In genomic region chr5:52933291-52933690, GRCm38 (mm10) we compare ENCODE assay signal across 16 mouse cellular contexts.
"Had no signal": no experiment of that assay in that cellular context is flagged by ENCODE, and none has a peak within 500 bp of the region (broad histone marks: within the 10 kb centered on the region; RNA-seq: fewer than 3 reads in every experiment).

No protein-coding gene starts in this region.

- H3K4me2 ChIP-seq: liver, embryonic 13.5 days; lung, embryonic 15.5 days; midbrain, embryonic 13.5 days; stomach, embryonic 15.5 days had no signal

- DNase-seq: kidney, adult 18-20 months; kidney, adult 9 months; kidney, postnatal 10 days; kidney, postnatal 36 days; layer of hippocampus, postnatal 36 days; liver, embryonic 13.5 days; lung, postnatal 14 days; right cerebral cortex, postnatal 25 days; spleen, adult 18-20 months; thymus, postnatal 36 days had no signal

- H3K4me1 ChIP-seq: liver, embryonic 13.5 days; lung, embryonic 15.5 days; midbrain, embryonic 13.5 days; stomach, embryonic 15.5 days had no signal

- H3K4me3 ChIP-seq: left cerebral cortex, adult 2 months; liver, embryonic 13.5 days; lung, embryonic 15.5 days; midbrain, embryonic 13.5 days; stomach, embryonic 15.5 days had no signal

- H3K27me3 ChIP-seq: liver, embryonic 13.5 days; lung, embryonic 15.5 days; midbrain, embryonic 13.5 days; stomach, embryonic 15.5 days had no signal

- H3K36me3 ChIP-seq: liver, embryonic 13.5 days; lung, embryonic 15.5 days; midbrain, embryonic 13.5 days; stomach, embryonic 15.5 days had no signal

- H3K9ac ChIP-seq: liver, embryonic 13.5 days; lung, embryonic 15.5 days; midbrain, embryonic 13.5 days; stomach, embryonic 15.5 days had no signal

- H3K9me3 ChIP-seq: liver, embryonic 13.5 days; lung, embryonic 15.5 days; midbrain, embryonic 13.5 days; stomach, embryonic 15.5 days had no signal

- ATAC-seq: midbrain, embryonic 13.5 days; midbrain, embryonic 16.5 days had no signal

- H3K27ac ChIP-seq: left cerebral cortex, adult 2 months; liver, embryonic 13.5 days; lung, embryonic 15.5 days; macrophage; midbrain, embryonic 13.5 days; stomach, embryonic 15.5 days had no signal
